Mouse (Mus musculus) limb, embryonic 13.5 days (tissue): ENCODE results near the gene Rab31. TPM values are rescaled to one million over a fixed set of nuclear protein-coding genes. Genes with fewer than 3 reads are reported as not detected.

Experiments used
- ATAC-seq: fragments of 200-750 bp; cut with Nextera tagmentation; 2 replicates; pipeline ENCODE4 v1.8.0; 2017; ENCODE audit warnings: low read depth, moderate number of reproducible peaks, moderate TSS enrichment; ENCODE audit not compliant: low FRiP score
- H3K27ac ChIP-seq: fragments of 300-500 bp; sonication (generic); 2 replicates; pipeline ENCODE4 v1.5.1; 2015; ENCODE audit warnings: inconsistent platforms, mild to moderate bottlenecking, moderate library complexity
- H3K27me3 ChIP-seq: fragments of 300-500 bp; sonication (generic); 2 replicates; pipeline ENCODE4 v1.6.1; 2015; ENCODE audit warnings: mild to moderate bottlenecking, inconsistent platforms
- H3K36me3 ChIP-seq: fragments of 300-500 bp; sonication (generic); 2 replicates; pipeline ENCODE4 v1.6.1; 2015; ENCODE audit warnings: inconsistent platforms, mild to moderate bottlenecking, moderate library complexity
- H3K4me1 ChIP-seq: fragments of 300-500 bp; sonication (generic); 2 replicates; pipeline ENCODE4 v1.6.1; 2015; ENCODE audit warnings: inconsistent platforms
- H3K4me2 ChIP-seq: fragments of 300-500 bp; sonication (generic); replicated peaks from 2 replicates; pipeline ENCODE4 v1.6.1; 2015; ENCODE audit warnings: inconsistent platforms, mild to moderate bottlenecking, moderate library complexity
- H3K4me3 ChIP-seq: fragments of 300-500 bp; sonication (generic); 2 replicates; pipeline ENCODE4 v1.5.1; 2015; ENCODE audit warnings: moderate library complexity, mild to moderate bottlenecking, inconsistent platforms
- H3K9ac ChIP-seq: fragments of 300-500 bp; sonication (generic); 2 replicates; pipeline ENCODE4 v1.6.1; 2015; ENCODE audit warnings: mild to moderate bottlenecking, inconsistent platforms
- H3K9me3 ChIP-seq: fragments of 300-500 bp; sonication (generic); 2 replicates; pipeline ENCODE4 v1.6.1; 2016; ENCODE audit warnings: inconsistent platforms
- WGBS: fragments of 180-500 bp; shearing (Covaris S2); methylation state at CpG from one replicate; pipeline ENCODE4 v1.1.7; 2015; 5-methylcytosine and 5-hydroxymethylcytosine counted together
- polyA plus RNA-seq: library from polyadenylated mRNA; unstranded; fragments of >200 nt; fragmentation: Nextera tagmentation; extraction: Ambion mirVana; gene quantifications from 2 replicates; pipeline ENCODE4 v1.2.1, GENCODE M21; 2015

Gene Rab31
- polyA plus RNA-seq, 1 experiment from 2014 or later: 61.6 TPM

DNA sequence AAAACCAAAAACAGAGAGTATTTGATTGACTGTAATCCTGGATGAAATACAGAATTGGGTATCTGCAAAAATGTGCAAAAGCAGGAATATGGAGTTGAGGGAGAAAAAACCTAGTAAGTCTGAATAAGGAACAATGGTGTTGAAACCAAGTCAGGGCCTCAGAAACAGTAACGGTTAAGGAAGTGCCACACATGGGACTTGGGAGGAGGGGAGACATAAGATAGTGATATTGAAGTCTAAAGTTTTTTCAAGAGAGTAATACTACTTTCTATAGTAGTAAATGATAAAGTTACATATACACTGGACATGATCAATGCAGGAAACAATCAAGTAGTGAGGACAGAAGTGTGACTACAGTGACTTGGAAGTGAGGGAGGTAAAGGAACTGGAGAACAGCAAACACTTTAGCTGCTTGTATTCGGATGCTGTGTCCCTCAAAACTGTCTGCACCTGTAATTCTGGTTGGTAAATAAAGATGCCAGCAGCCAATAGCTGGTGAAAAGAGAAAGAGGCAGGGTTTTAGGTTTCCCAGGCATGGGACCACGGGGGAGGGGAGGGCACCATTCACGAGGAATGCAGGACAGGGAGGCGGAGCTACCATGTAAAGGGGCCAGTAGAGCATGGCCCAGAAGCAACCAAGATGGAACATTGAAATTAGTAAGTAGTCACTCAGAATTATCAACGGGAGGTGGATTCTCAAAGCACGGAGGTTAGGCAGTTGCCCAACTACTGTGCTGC lies 164.8 kb downstream of the Rab31 start:
- Histone ChIP-seq H3K36me3 (no peaks in the 10 kb centered on the region), H3K4me2 (no peak overlapping the region), H3K4me1 (peaks cover 36% of the 10 kb centered on the region), H3K4me3 (no peak overlapping the region), H3K9ac (no peak overlapping the region), H3K9me3 (no peaks in the 10 kb centered on the region), H3K27ac (no peak overlapping the region), H3K27me3 (no peaks in the 10 kb centered on the region)
- WGBS: 52% methylated on average over 7 of the region's 7 CpGs
- no peak for ATAC-seq

DNA sequence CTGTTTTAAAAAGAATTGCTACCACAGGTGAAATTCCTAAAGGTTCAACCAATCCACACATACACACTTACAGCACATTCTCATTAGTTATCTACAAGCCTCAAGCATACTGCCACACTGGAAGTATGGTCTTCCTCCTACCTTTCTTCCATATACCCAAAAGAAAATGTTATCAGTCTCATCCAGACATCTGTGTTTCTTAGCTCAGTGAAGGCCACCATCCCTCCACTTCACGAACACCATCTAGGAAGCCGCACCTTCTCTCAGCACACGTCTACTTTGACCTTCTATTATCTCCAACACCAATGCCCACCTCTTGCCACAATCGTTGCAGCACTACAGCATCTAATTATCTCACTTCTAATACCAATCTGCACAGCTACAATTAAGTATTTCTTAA lies 166.5 kb downstream of the Rab31 start:
- H3K4me2 ChIP-seq: no peak overlapping the region
- H3K27me3 ChIP-seq: no peaks in the 10 kb centered on the region
- no peak overlapping the region for H3K4me3 ChIP-seq
- 81% methylated on average over 4 of the region's 4 CpGs for WGBS
- H3K27ac ChIP-seq: no peak overlapping the region
- no peaks in the 10 kb centered on the region for H3K9me3 ChIP-seq
- ATAC-seq: no peak
- H3K4me1 ChIP-seq: peaks cover 37% of the 10 kb centered on the region
- no peaks in the 10 kb centered on the region for H3K36me3 ChIP-seq
- H3K9ac ChIP-seq: no peak overlapping the region

DNA sequence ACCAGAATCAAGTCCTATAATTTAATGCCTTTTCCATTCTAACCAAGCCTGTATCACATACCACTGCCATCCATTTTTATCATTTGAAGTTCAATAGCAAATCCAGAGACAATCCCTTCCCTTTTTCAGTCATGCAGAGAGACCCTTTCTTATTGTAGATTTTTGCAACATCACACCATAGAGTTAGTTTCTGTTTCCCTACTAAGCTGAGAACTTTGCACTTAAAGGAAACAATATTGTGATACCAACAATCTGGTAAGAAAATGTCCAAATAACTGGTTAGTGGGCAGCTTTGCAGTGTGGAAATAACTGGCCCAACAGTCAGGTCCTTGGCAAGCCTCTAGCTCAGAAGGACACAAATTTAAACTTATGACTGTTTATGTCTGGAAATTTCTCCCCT lies 167.7 kb downstream of the Rab31 start:
- Histone ChIP-seq H3K27ac (no peak overlapping the region), H3K9me3 (no peaks in the 10 kb centered on the region), H3K27me3 (no peaks in the 10 kb centered on the region), H3K4me3 (no peak overlapping the region), H3K4me1 (peaks cover 40% of the 10 kb centered on the region), H3K4me2 (no peak overlapping the region), H3K36me3 (no peaks in the 10 kb centered on the region), H3K9ac (no peak overlapping the region)
- no peak for ATAC-seq

DNA sequence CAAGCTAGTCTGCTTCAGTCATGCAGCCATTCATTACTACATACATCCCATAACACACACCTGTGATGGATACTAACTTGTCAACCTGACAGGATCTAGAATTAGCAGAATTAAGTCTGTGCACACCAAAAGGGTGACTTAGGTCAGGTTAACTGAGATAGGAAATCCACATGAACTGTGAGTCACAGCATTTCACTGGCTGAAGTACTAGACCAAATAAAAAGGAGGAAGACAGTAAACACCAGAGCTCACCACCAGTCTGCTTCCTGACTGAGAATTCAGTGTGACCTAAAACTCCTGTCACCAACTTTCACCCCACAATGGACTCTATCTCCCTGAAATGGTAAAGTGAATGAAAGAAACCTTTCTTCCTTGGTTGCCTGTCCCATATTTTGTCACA lies 168.2 kb downstream of the Rab31 start:
- Histone ChIP-seq H3K9me3 (no peaks in the 10 kb centered on the region), H3K4me1 (peaks cover 37% of the 10 kb centered on the region), H3K27me3 (no peaks in the 10 kb centered on the region), H3K27ac (no peak overlapping the region), H3K4me2 (no peak overlapping the region), H3K9ac (no peak overlapping the region), H3K4me3 (no peak overlapping the region), H3K36me3 (no peaks in the 10 kb centered on the region)
- ATAC-seq: no peak

Other genes starting within 250 kb of the Rab31 start
- gene Tmem232, start 232.0 kb downstream of the Rab31 start, polyA plus RNA-seq: 0.13 and 0.17 TPM in 2 replicates
- 172 and 179 TPM in 2 replicates for gene Vapa, start 159.2 kb downstream of the Rab31 start, polyA plus RNA-seq
- gene Txndc2, start 130.6 kb downstream of the Rab31 start, polyA plus RNA-seq: 0.10 TPM in 1 of 2 replicates, not detected in the other
- 50.3 and 50.8 TPM in 2 replicates for gene Ppp4r1, start 9.8 kb upstream of the Rab31 start, polyA plus RNA-seq
- 81.3 and 87.3 TPM in 2 replicates for gene Ralbp1, start 113.0 kb upstream of the Rab31 start, polyA plus RNA-seq
- 133 and 140 TPM in 2 replicates for gene Twsg1, start 178.5 kb upstream of the Rab31 start, polyA plus RNA-seq